ENCODE assay signal across 8 mouse cellular contexts in the genomic region with DNA sequence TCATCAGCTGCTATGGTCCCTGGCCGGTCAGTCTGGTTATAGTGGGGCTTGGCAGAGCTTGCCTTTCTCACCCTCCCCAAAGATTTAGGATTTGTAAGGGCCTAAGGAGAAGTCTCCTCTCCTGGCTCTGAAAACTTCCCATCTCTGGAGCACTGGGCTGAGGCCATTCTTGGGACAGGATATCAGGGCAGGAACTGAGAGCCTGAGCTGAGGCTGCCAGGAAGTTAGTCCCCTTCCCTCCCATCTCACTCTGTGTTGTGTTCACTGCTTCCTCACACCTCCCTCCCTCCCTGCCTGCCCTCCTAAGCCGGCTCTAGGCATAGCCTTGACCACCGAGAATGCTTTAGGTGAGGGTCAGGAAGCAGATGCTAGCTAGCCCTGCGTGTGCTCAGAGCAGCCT. TPM values are rescaled to one million over a fixed set of nuclear protein-coding genes. Genes with fewer than 3 reads are reported as not detected.
DNase-seq lines count a peak whose midpoint lies in the region; ATAC-seq and TF ChIP-seq lines count a peak whose summit lies in the region.

No protein-coding gene starts in this region.

- DNase-seq in lung, postnatal 25 days (ENCODE audit: low spot score), result no peak
- DNase-seq in forebrain, embryonic 14.5 days (ENCODE audit: low spot score), result no peak
- peak; percentile 62 for DNase-seq in kidney, postnatal 0 days (ENCODE audit: low spot score)
- DNase-seq in layer of hippocampus, postnatal 25 days (ENCODE audit: extremely low spot score in 1 of 2, low spot score in 1 of 2), result no peak
- DNase-seq in frontal cortex, adult 2 months (ENCODE audit: extremely low spot score in 1 of 2, low spot score in 1 of 2), result no peak

- H3K4me3 ChIP-seq in lung, embryonic 15.5 days, result no peak overlapping the region
- H3K4me3 ChIP-seq in forebrain, embryonic 14.5 days (ENCODE audit: low read depth, low read length), result peak overlapping the region; percentile 71
- H3K4me3 ChIP-seq in kidney, postnatal 0 days (replicated peaks; ENCODE audit: low read depth, low read length), result no peak overlapping the region
- peak overlapping the region; percentile 15; the same call in 1 of the 2 replicates for H3K4me3 ChIP-seq in neural tube, embryonic 12.5 days

- peaks cover 71% of the 10 kb centered on the region for H3K4me1 ChIP-seq in lung, embryonic 15.5 days
- H3K4me1 ChIP-seq in forebrain, embryonic 14.5 days (ENCODE audit: control insufficient read depth, insufficient read depth, low read length), result peaks cover 61% of the 10 kb centered on the region
- H3K4me1 ChIP-seq in kidney, postnatal 0 days (replicated peaks; ENCODE audit: insufficient read depth, low read length), result peaks cover 53% of the 10 kb centered on the region
- peaks cover 79% of the 10 kb centered on the region for H3K4me1 ChIP-seq in neural tube, embryonic 12.5 days

- peak overlapping the region; percentile 70 for H3K4me2 ChIP-seq in lung, embryonic 15.5 days
- peak overlapping the region; percentile 79 for H3K4me2 ChIP-seq in forebrain, embryonic 14.5 days (ENCODE audit: low read length)
- 0 out of 2 replicates have a peak overlapping the region, but pooled peaks have one; percentile 9 for H3K4me2 ChIP-seq in kidney, postnatal 0 days (ENCODE audit: low read length)
- peak overlapping the region; percentile 77 for H3K4me2 ChIP-seq in neural tube, embryonic 12.5 days (replicated peaks)

- peaks cover 18% of the 10 kb centered on the region; the same call in 1 of the 2 replicates for H3K36me3 ChIP-seq in lung, embryonic 15.5 days
- peaks cover 21% of the 10 kb centered on the region for H3K36me3 ChIP-seq in forebrain, embryonic 14.5 days (ENCODE audit: control insufficient read depth, insufficient read depth, low read length)
- H3K36me3 ChIP-seq in kidney, postnatal 0 days (ENCODE audit: insufficient read depth, low read length), result peaks cover 14% of the 10 kb centered on the region; the same call in 1 of the 2 replicates
- peaks cover 17% of the 10 kb centered on the region for H3K36me3 ChIP-seq in neural tube, embryonic 12.5 days

- TF ChIP-seq CTCF in kidney, postnatal 0 days (IDR thresholded peaks at IDR 0.05; ENCODE audit: low read depth), result no peak

- ATAC-seq in lung, embryonic 15.5 days (ENCODE audit: borderline replicate concordance, extremely low read depth, low FRiP score, low TSS enrichment), result peak; percentile 8; the same call in 1 of the 2 replicates
- ATAC-seq in forebrain, embryonic 14.5 days, result no peak
- no peak for ATAC-seq in kidney, postnatal 0 days (replicated peaks; ENCODE audit: low FRiP score, low read depth)
- no peak for ATAC-seq in neural tube, embryonic 12.5 days (ENCODE audit: low FRiP score, low read depth)
- no peak for ATAC-seq in erythroid progenitor cell, adult 5-6 weeks (replicated peaks; ENCODE audit: low FRiP score, poor library complexity, severe bottlenecking)

- H3K27ac ChIP-seq in lung, embryonic 15.5 days, result peak overlapping the region; percentile 90
- peak overlapping the region; percentile 99 for H3K27ac ChIP-seq in forebrain, embryonic 14.5 days (ENCODE audit: low read depth, low read length)
- peak overlapping the region; percentile 79 for H3K27ac ChIP-seq in kidney, postnatal 0 days
- peak overlapping the region; percentile 85 for H3K27ac ChIP-seq in neural tube, embryonic 12.5 days

- no peaks in the 10 kb centered on the region for H3K9me3 ChIP-seq in lung, embryonic 15.5 days
- H3K9me3 ChIP-seq in forebrain, embryonic 14.5 days (replicated peaks; ENCODE audit: control insufficient read depth, low read length), result no peaks in the 10 kb centered on the region
- H3K9me3 ChIP-seq in kidney, postnatal 0 days (replicated peaks; ENCODE audit: low read length), result no peaks in the 10 kb centered on the region
- no peaks in the 10 kb centered on the region for H3K9me3 ChIP-seq in neural tube, embryonic 12.5 days

- WGBS in lung, embryonic 15.5 days, result 7% methylated on average over 4 of the region's 4 CpGs
- 4% methylated on average over 4 of the region's 4 CpGs for WGBS in forebrain, embryonic 14.5 days
- WGBS in kidney, postnatal 0 days, result 14% methylated on average over 4 of the region's 4 CpGs
- 0% methylated on average over 4 of the region's 4 CpGs for WGBS in neural tube, embryonic 12.5 days

- H3K27me3 ChIP-seq in lung, embryonic 15.5 days, result no peaks in the 10 kb centered on the region
- no peaks in the 10 kb centered on the region for H3K27me3 ChIP-seq in forebrain, embryonic 14.5 days (replicated peaks; ENCODE audit: control insufficient read depth, insufficient read depth, low read length)
- no peaks in the 10 kb centered on the region for H3K27me3 ChIP-seq in kidney, postnatal 0 days (ENCODE audit: insufficient read depth, low read length)
- no peaks in the 10 kb centered on the region for H3K27me3 ChIP-seq in neural tube, embryonic 12.5 days (replicated peaks)

- H3K9ac ChIP-seq in lung, embryonic 15.5 days, result no peak overlapping the region
- peak overlapping the region; percentile 92 for H3K9ac ChIP-seq in forebrain, embryonic 14.5 days (ENCODE audit: low read length)
- H3K9ac ChIP-seq in kidney, postnatal 0 days (ENCODE audit: low read depth, low read length), result 0 out of 2 replicates have a peak overlapping the region, but pooled peaks have one; percentile 5
- H3K9ac ChIP-seq in neural tube, embryonic 12.5 days, result peak overlapping the region; percentile 85

RNA-seq across cellular contexts. Expression of gene Pea15a, which starts 3.0 kb away (rescaled TPM):
- polyA plus RNA-seq in lung, embryonic 15.5 days (2015; fragmentation: Nextera tagmentation; extraction: Ambion mirVana), result 142 and 146 TPM in 2 replicates
- 433 and 436 TPM in 2 replicates for polyA plus RNA-seq in forebrain, embryonic 14.5 days (2014; fragmentation: Nextera tagmentation; extraction: Ambion mirVana)
- polyA plus RNA-seq in kidney, postnatal 0 days (2015; fragmentation: Nextera tagmentation; extraction: Ambion mirVana), result 91.8 and 103 TPM in 2 replicates
- polyA plus RNA-seq in neural tube, embryonic 12.5 days (2016; fragmentation: Nextera tagmentation; extraction: Ambion mirVana), result 293 and 305 TPM in 2 replicates
- total RNA-seq in erythroid progenitor cell, adult 5-6 weeks (2015; ENCODE audit: low replicate concordance), result 5.4 and 12.2 TPM in 2 replicates
- total RNA-seq in erythroid progenitor cell, adult 5-6 weeks (2017; ENCODE audit: low replicate concordance), result 3.3 and 6.0 TPM in 2 replicates
- 100 to 1,000 TPM; 395 to 445 TPM for total RNA-seq in layer of hippocampus, postnatal 25 days (2021)
- 538 and 542 TPM in 2 replicates for polyA plus RNA-seq in frontal cortex, adult 2 months (2012; rRNA removed)

RNA-seq across cellular contexts. Expression of gene Casq1, which starts 16.1 kb away (rescaled TPM):
- 8.5 and 10.0 TPM in 2 replicates for polyA plus RNA-seq in lung, embryonic 15.5 days (2015; fragmentation: Nextera tagmentation; extraction: Ambion mirVana)
- 3.8 and 4.0 TPM in 2 replicates for polyA plus RNA-seq in forebrain, embryonic 14.5 days (2014; fragmentation: Nextera tagmentation; extraction: Ambion mirVana)
- 2.4 and 3.1 TPM in 2 replicates for polyA plus RNA-seq in kidney, postnatal 0 days (2015; fragmentation: Nextera tagmentation; extraction: Ambion mirVana)
- polyA plus RNA-seq in neural tube, embryonic 12.5 days (2016; fragmentation: Nextera tagmentation; extraction: Ambion mirVana), result 2.1 TPM in 2 replicates
- total RNA-seq in erythroid progenitor cell, adult 5-6 weeks (2015; ENCODE audit: low replicate concordance), result not detected in 2 replicates
- total RNA-seq in erythroid progenitor cell, adult 5-6 weeks (2017; ENCODE audit: low replicate concordance), result not detected in 2 replicates
- under 1 TPM; 0.49 to 0.52 TPM for total RNA-seq in layer of hippocampus, postnatal 25 days (2021)
- 1.4 TPM in 2 replicates for polyA plus RNA-seq in frontal cortex, adult 2 months (2012; rRNA removed)

RNA-seq across cellular contexts. Expression of gene Atp1a4, which starts 54.6 kb away (rescaled TPM):
- polyA plus RNA-seq in lung, embryonic 15.5 days (2015; fragmentation: Nextera tagmentation; extraction: Ambion mirVana), result not detected in 2 replicates
- 0.08 and 0.12 TPM in 2 replicates for polyA plus RNA-seq in forebrain, embryonic 14.5 days (2014; fragmentation: Nextera tagmentation; extraction: Ambion mirVana)
- polyA plus RNA-seq in kidney, postnatal 0 days (2015; fragmentation: Nextera tagmentation; extraction: Ambion mirVana), result not detected in 2 replicates
- not detected in 2 replicates for polyA plus RNA-seq in neural tube, embryonic 12.5 days (2016; fragmentation: Nextera tagmentation; extraction: Ambion mirVana)
- not detected in 2 replicates for total RNA-seq in erythroid progenitor cell, adult 5-6 weeks (2015; ENCODE audit: low replicate concordance)
- total RNA-seq in erythroid progenitor cell, adult 5-6 weeks (2017; ENCODE audit: low replicate concordance), result not detected in 2 replicates
- not detected for total RNA-seq in layer of hippocampus, postnatal 25 days (2021)
- not detected in 2 replicates for polyA plus RNA-seq in frontal cortex, adult 2 months (2012; rRNA removed)

RNA-seq across cellular contexts. Expression of gene Dcaf8, which starts 55.7 kb away (rescaled TPM):
- 131 and 134 TPM in 2 replicates for polyA plus RNA-seq in lung, embryonic 15.5 days (2015; fragmentation: Nextera tagmentation; extraction: Ambion mirVana)
- 76.1 and 83.1 TPM in 2 replicates for polyA plus RNA-seq in forebrain, embryonic 14.5 days (2014; fragmentation: Nextera tagmentation; extraction: Ambion mirVana)
- 110 and 123 TPM in 2 replicates for polyA plus RNA-seq in kidney, postnatal 0 days (2015; fragmentation: Nextera tagmentation; extraction: Ambion mirVana)
- polyA plus RNA-seq in neural tube, embryonic 12.5 days (2016; fragmentation: Nextera tagmentation; extraction: Ambion mirVana), result 127 and 128 TPM in 2 replicates
- total RNA-seq in erythroid progenitor cell, adult 5-6 weeks (2015; ENCODE audit: low replicate concordance), result 77.5 TPM in 2 replicates
- total RNA-seq in erythroid progenitor cell, adult 5-6 weeks (2017; ENCODE audit: low replicate concordance), result 141 and 176 TPM in 2 replicates
- total RNA-seq in layer of hippocampus, postnatal 25 days (2021), result 100 to 1,000 TPM; 107 to 115 TPM
- 92.6 and 102 TPM in 2 replicates for polyA plus RNA-seq in frontal cortex, adult 2 months (2012; rRNA removed)

RNA-seq across cellular contexts. Expression of gene Igsf8, which starts 57.9 kb away (rescaled TPM):
- polyA plus RNA-seq in lung, embryonic 15.5 days (2015; fragmentation: Nextera tagmentation; extraction: Ambion mirVana), result 46.2 and 49.4 TPM in 2 replicates
- polyA plus RNA-seq in forebrain, embryonic 14.5 days (2014; fragmentation: Nextera tagmentation; extraction: Ambion mirVana), result 132 and 147 TPM in 2 replicates
- 39.0 and 43.0 TPM in 2 replicates for polyA plus RNA-seq in kidney, postnatal 0 days (2015; fragmentation: Nextera tagmentation; extraction: Ambion mirVana)
- 165 and 171 TPM in 2 replicates for polyA plus RNA-seq in neural tube, embryonic 12.5 days (2016; fragmentation: Nextera tagmentation; extraction: Ambion mirVana)
- 14.4 and 15.1 TPM in 2 replicates for total RNA-seq in erythroid progenitor cell, adult 5-6 weeks (2015; ENCODE audit: low replicate concordance)
- 3.1 and 3.3 TPM in 2 replicates for total RNA-seq in erythroid progenitor cell, adult 5-6 weeks (2017; ENCODE audit: low replicate concordance)
- total RNA-seq in layer of hippocampus, postnatal 25 days (2021), result 100 to 1,000 TPM; 253 to 278 TPM
- 230 and 251 TPM in 2 replicates for polyA plus RNA-seq in frontal cortex, adult 2 months (2012; rRNA removed)

Comparison
In these comparisons a context has a peak if more than half of its experiments do, and no peak if none do; other contexts are left out.
1. H3K4me2 ChIP-seq: peak in every context shown above with its lines; median percentile 79 in forebrain, embryonic 14.5 days; 77 in neural tube, embryonic 12.5 days; 70 in lung, embryonic 15.5 days; 9 in kidney, postnatal 0 days.
2. H3K4me3 ChIP-seq: peak in forebrain, embryonic 14.5 days (single experiment) and neural tube, embryonic 12.5 days (single experiment); none in lung, embryonic 15.5 days (single experiment) and kidney, postnatal 0 days (single experiment).
3. Peak in every context shown above with its lines, with median percentiles within 50 percentile points of each other: H3K27ac ChIP-seq.